Mouse (Mus musculus): ENCODE measurements around the gene Sin3a.

- no peak for TF ChIP-seq CTCF (IDR thresholded peaks at IDR 0.05; ENCODE audit: extremely low read depth, insufficient read depth, low read length)
- TF ChIP-seq POLR2A (IDR thresholded peaks at IDR 0.05; ENCODE audit: extremely low read depth, insufficient read depth, low read length) = no peak
These were observed 77.2 kb downstream of the Sin3a start for GRCm38 (mm10) chr9:57149021-57149420.
